Mouse (Mus musculus) telencephalon, adult 2 months (tissue): Measurements from ENCODE around the gene E2f4.

Experiments used
- DNase-seq: peaks from one replicate; pipeline ENCODE4 v3.0.0-alpha.2; 2011; ENCODE audit warnings: low read depth, low spot score

The E2f4 gene

DNA sequence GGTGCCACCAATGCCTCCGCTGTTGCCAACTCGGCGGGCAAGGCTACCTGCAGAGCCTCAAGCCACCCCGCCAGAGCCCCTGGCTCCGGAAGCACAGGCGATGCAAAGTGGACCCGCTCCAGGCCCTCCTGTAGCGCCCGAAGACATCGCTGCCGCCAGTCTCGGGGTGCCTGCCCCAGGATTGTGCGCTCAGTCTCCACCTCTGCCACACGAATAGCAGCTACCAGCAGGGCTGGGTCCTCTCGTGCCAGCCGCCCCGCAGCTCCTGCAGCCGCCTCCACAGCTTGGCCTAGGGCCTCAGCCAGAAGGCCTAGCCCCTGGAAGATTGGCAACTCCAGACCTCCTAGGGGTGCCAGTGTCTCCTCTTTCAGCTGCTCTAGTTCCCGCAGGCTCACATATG, 4.1 kb upstream of the E2f4 start:
- DNase-seq = no peak

- DNase-seq = no peak
Observed at GRCm38 (mm10) chr8:105294776-105295175, 2.7 kb upstream of the E2f4 start.

DNA sequence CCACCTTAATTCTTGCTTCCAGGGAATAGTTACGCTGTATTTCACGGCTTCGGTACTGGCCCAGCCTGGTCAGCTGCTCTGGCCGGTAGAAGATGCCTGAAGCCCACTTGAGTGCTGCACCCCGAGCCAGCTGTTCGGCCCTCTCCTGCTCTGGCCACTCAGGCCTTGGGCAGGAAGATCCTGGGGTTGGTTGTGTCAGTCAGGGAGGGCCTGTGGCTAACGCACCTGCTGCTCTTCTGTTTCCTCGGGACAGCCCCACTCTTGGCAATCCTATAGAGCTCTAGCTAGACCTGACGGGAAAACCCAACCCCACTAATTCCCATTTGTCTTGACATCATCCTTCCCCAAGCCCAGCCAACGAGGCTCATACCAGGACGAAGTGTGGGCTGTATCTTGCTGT, 2.2 kb upstream of the E2f4 start:
- no peak for DNase-seq

DNA sequence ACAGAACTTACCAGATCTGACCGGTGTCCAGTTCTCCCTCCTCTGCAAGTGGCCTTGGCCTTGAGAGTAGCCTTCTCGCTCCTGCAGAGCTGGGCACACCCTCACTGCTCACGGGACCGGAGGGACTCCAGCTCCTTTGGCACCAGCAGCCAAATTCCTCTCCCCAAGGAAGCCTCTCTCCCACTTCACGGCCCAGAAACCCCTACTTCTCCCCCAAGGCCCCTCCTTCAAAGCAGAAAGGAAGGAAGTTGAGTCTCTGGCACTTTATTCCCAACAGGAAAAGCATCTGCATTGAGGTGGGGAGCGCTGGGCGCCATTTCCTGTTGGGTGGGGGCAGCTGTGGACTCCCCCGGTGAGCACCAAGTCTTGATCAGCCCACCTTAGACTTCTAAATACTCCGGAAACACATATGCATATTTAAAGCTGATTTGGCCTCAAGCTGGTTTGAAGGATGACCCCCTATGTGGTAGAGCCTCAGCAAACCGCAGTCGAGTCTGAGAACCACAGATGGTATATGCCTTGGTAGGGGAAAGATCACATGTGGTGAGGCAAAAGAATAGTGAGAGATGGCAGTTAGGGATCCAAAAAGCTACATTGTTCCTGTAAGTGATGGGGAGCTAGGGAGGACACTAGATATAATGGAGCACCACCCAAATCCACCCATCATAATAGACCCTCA, 1.4 kb upstream of the E2f4 start, which contains the start of gene Exoc3l:
Exoc3l (minus strand) TSS at position 207 of the 679 bp plus-strand sequence.
- no peak for DNase-seq

DNA sequence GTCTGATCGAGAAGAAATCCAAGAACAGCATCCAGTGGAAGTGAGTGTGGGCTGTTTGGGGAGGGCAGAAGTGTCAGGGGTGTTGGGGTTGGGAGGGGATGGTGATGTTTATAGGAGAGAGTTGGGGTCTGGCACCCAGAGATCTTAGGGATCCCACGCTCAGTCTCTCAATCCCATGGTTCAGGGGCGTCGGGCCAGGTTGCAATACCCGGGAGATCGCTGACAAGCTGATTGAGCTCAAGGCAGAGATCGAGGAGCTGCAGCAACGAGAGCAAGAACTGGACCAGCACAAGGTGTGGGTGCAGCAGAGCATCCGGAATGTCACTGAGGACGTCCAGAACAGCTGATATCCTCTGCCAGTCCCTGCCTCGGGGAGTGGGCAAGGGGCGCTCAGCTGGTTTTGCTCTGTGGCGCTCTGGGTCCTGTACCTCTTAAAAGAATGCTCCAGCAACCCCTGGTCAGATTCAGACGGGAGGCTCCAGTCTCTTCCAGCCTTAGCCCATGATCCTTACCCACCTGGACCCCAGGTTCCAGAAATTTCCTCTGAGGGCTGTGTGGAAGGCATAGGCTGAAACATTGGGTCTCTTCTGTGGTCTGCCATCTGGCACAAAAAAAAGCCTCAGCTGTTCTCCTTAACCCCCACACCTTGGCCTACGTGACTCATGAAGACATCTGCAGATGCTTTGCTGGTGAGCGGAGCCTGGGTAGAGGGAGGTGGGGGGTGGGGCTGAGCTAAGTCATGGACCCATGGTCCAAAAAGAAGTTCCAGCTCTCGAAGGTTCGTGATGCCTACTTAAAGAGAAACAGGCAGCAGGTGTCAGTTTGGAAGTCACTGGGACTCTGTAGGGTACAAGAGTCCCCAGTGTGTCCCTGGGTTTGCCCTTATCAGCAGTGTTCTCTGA, 1.1 kb downstream of the E2f4 start:
- no peak for DNase-seq

DNA sequence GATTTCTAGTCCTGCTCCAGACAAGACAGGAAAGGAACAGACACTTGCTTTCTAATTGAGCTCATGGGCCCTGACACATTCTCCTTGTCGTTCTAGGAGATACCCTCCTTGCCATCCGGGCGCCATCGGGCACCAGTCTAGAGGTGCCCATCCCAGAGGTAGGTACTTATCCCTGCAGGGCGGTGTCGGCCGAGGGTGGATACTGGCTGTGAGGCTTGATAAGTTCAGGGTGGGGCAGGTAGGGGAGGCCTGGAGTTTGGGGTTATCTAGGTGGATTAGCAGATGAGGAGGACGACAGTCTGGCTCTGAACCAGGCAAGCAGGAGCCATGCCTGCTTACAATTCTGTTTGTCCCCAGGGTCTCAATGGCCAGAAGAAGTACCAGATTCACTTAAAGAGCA, 2.5 kb downstream of the E2f4 start:
- no peak for DNase-seq

GRCm38 (mm10) chr8:105303396-105303795, 5.9 kb downstream of the E2f4 start:
- no peak for DNase-seq

GRCm38 (mm10) chr8:105303874-105304273, 6.4 kb downstream of the E2f4 start:
- DNase-seq = no peak

- DNase-seq = no peak
Observed at GRCm38 (mm10) chr8:105304325-105305210, 7.1 kb downstream of the E2f4 start.

DNA sequence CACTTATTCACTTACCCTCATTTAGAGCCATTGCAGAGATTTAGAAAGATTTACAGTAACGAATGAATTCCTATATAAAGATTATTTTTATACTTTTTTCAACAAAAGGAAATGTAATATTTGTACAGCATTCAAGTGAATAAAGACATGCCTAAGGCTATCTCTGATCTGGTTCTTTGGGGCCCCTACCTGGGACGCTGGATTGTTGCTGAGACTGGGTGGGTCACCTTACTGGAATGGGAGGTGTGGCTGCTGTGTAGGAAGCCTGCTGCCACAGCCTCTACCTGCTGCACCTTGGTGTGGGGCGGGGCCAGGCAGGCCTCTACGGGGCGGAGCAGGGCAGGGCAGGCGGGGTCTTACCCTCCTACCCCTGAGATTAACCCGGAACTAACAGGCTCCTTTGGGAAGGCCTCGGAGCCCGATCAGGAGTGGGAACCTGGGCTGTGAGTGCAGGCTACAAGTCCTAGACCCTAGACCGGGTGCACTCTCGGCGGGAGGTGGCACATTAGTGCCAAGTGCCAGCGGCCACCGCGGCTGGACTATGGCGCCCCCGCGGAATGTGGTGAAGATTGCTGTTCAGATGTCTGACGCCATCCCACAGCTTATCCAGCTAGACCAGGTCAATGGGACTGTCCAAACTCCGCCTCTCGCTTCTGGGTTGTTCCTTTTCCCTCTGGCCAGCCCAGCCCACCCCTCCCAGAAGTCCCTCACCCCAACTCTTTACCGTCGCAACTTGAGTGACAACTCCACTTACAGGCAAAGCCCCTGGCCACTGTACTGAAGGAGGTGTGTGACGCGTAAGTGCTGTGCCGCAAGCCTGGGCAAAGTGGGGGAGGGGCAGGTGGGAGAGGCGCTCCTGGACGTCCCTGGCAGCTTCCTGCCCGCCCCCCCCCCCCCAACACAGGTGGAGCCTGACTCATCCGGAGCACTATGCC, 8.0 kb downstream of the E2f4 start, which contains the start of gene Elmo3:
Elmo3 (plus strand) TSS at position 391 of the 935 bp plus-strand sequence.
- DNase-seq = no peak

DNA sequence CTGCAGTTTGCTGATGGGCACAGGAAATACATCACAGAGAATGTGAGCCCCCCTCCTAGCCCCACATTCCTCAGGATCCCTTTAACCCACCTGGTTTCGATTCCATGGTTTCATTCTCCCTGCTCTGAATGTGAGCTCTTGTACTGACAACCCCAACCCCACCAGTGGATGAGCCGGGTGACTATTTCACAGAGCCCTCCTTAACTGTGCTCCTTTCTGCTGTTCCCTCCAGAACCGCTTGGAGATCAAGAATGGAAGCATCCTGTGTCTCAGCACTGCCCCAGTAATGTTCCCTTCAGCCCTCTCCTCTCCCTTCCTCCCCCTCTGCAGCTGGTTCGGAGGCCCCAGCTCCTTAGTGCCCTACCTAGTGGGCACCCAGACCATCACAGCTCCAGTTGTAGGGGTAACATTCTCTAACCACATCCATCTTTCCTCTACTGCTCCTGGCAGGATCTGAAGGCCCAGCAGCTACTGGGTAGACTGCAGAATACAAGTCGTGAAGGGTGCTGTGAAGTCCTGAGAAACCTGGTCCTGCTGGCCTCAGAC, 8.8 kb downstream of the E2f4 start:
- no peak for DNase-seq

DNA sequence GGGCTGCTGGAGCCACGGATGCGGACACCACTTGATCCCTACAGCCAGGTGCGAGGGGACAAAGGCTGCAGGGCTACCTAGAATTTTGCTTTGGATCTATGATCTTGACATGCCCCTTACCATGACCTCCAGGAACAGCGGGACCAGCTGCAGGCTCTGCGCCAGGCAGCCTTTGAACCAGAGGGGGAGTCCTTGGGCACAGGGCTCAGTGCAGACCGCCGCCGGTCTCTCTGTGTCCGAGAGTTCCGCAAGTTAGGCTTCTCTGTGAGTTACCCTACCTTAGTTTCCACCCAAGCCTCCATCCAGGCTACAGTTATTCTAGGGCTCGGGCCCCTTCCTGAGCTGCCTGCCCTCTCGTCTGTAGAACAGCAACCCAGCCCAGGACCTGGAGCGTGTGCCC, 10.2 kb downstream of the E2f4 start:
- no peak for DNase-seq

DNA sequence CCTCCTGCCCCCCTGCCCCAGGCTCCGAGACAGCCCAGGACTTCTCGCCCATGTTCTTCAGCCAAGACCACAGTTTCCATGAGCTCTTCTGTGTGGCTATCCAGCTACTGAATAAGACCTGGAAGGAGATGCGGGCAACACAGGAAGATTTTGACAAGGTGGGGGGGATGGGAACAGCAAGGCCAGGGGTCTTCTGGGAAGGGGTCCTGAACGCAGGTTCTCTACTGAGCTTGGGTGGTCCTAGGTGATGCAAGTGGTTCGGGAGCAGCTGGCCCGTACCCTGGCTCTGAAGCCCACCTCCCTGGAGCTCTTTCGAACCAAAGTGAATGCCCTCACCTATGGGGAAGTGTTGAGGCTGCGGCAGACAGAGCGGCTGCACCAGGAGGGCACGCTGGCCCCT, 11.0 kb downstream of the E2f4 start:
- DNase-seq = no peak

DNA sequence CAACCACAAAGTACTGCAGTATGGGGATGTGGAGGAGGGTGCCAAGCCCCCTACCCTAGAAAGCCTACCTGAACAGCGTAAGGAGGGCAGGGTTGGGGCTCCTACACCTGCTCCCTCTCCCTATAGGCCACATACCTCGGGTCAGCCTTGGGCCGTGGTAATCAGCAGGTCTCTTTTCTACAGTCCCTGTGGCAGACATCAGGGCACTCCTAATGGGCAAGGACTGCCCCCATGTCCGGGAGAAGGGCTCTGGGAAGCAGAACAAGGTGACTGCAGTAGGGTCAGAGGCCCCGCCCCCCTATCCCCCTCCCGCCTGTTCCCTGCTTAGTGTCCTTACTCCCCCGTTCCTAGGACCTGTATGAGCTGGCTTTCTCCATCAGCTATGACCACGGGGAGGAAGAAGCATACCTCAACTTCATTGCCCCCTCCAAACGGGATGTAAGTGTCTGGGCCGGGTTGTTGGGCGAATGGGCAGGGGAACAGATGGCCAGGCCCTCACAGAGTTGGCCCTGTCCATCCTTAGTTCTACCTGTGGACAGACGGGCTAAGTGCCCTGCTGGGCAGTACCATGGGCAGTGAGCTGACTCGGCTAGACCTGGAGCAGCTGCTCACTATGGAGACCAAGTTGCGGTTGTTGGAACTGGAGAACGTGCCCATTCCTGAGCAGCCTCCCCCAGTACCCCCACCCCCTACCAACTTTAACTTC, 11.8 kb downstream of the E2f4 start:
- no peak for DNase-seq

GRCm38 (mm10) chr8:105310118-105310517, 12.7 kb downstream of the E2f4 start:
- no peak for DNase-seq

- DNase-seq = no peak
Observed at GRCm38 (mm10) chr8:105311718-105312117, 14.3 kb downstream of the E2f4 start.

- no peak for DNase-seq
Observed at GRCm38 (mm10) chr8:105312891-105313481, 15.5 kb downstream of the E2f4 start.

DNA sequence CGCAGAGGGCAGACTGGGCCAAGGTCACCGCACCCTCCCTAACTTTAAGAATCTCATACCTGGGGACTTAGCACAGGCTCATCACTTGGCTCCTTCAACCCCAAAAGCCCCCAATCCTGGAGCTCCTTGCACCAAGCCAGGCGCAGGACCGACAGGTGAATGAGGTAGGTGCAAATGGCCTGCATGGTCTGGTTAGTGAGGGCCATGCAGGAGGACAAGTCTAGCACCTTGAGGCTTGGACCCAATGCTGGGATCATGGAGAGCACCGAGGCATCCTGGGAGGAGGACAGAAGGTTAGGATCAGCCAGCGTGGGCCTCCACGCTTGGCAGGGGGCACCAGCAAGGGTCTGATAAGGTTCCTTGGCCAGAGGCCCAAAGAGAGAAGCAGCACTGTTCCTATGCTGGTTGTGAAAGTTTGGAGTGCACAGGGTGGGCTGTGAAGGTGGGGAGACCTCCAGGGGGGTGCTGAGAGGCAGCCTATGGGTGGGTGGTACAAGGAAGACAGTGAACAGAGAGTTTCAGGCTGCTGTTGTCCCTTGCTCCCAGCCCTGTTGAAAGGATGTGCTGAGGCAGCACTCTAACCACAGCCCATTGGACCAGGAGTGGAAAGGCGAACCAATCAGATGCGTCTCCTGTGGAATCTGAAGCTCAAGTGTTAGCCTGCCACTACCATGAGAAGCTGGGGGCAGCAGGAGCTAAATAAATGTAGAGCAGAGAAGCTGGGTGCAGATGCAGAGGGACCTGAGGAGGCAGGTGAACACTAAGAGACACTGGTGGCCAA, 16.3 kb downstream of the E2f4 start:
- DNase-seq = no peak
